Mouse (Mus musculus): ENCODE results near the gene Slc12a6. TPM values are rescaled to one million over a fixed set of nuclear protein-coding genes. Genes with fewer than 3 reads are reported as not detected.
A peak's percentile ranks its signal among the peaks of the same experiment; 100 is the strongest.

The Slc12a6 gene
- polyA plus RNA-seq, 1 experiment: 49.1 TPM

GRCm38 (mm10) chr2:112259241-112259962 lies 6.2 kb upstream of the Slc12a6 start, which contains the start of gene Nutm1:
TSS of gene Nutm1 (minus strand) at chr2:112259291.
- Histone ChIP-seq H3K4me3 (replicated peaks; ENCODE audit: extremely low read depth, low read depth, low read length) (no peak within 1 kb of the TSS), H3K4me1 (ENCODE audit: control insufficient read depth, insufficient read depth, low read length) (peaks cover 4% of the 10 kb centered on the region; the same call in 1 of the 2 replicates)
- no peak for DNase-seq
- WGBS: 59% methylated on average over 10 of the region's 10 CpGs
- TF ChIP-seq CTCF (IDR thresholded peaks at IDR 0.05; ENCODE audit: insufficient read depth, low read length): peak; percentile 53
- no peak for TF ChIP-seq POLR2A (IDR thresholded peaks at IDR 0.05; ENCODE audit: borderline replicate concordance, extremely low read depth, low read depth, low read length)

- H3K4me3 ChIP-seq (replicated peaks; ENCODE audit: extremely low read depth, low read depth, low read length): peak within 1 kb of the TSS; percentile 87
- WGBS: under 1% methylated on average over 36 of the region's 36 CpGs
- TF ChIP-seq POLR2A (IDR thresholded peaks at IDR 0.05; ENCODE audit: borderline replicate concordance, extremely low read depth, low read depth, low read length) (peak; percentile 98), CTCF (IDR thresholded peaks at IDR 0.05; ENCODE audit: insufficient read depth, low read length) (peak; percentile 70)
- peaks cover 4% of the 10 kb centered on the region; the same call in 1 of the 2 replicates for H3K4me1 ChIP-seq (ENCODE audit: control insufficient read depth, insufficient read depth, low read length)
- DNase-seq: peak; percentile 78
Observed at GRCm38 (mm10) chr2:112261748-112262653, 3.6 kb upstream of the Slc12a6 start, which contains the start of gene Nop10. TSS of gene Nop10 (plus strand) at chr2:112261926.

- Histone ChIP-seq H3K4me3 (replicated peaks; ENCODE audit: extremely low read depth, low read depth, low read length) (no peak overlapping the region), H3K4me1 (ENCODE audit: control insufficient read depth, insufficient read depth, low read length) (peaks cover 4% of the 10 kb centered on the region; the same call in 1 of the 2 replicates)
- WGBS: 28% methylated on average over 4 of the region's 4 CpGs
- TF ChIP-seq CTCF (IDR thresholded peaks at IDR 0.05; ENCODE audit: insufficient read depth, low read length): no peak
- no peak for TF ChIP-seq POLR2A (IDR thresholded peaks at IDR 0.05; ENCODE audit: borderline replicate concordance, extremely low read depth, low read depth, low read length)
- no peak for DNase-seq
Observed at GRCm38 (mm10) chr2:112262779-112263295, 2.8 kb upstream of the Slc12a6 start.

- TF ChIP-seq CTCF (IDR thresholded peaks at IDR 0.05; ENCODE audit: insufficient read depth, low read length) (no peak), POLR2A (IDR thresholded peaks at IDR 0.05; ENCODE audit: borderline replicate concordance, extremely low read depth, low read depth, low read length) (no peak)
- no peak overlapping the region for H3K4me3 ChIP-seq (replicated peaks; ENCODE audit: extremely low read depth, low read depth, low read length)
- 68% methylated on average over 4 of the region's 4 CpGs for WGBS
- no peak for DNase-seq
- H3K4me1 ChIP-seq (ENCODE audit: control insufficient read depth, insufficient read depth, low read length): peaks cover 4% of the 10 kb centered on the region; the same call in 1 of the 2 replicates
Observed at GRCm38 (mm10) chr2:112264364-112264763, 1.3 kb upstream of the Slc12a6 start.

- Histone ChIP-seq H3K4me3 (replicated peaks; ENCODE audit: extremely low read depth, low read depth, low read length) (peak within 1 kb of the TSS; percentile 87), H3K4me1 (ENCODE audit: control insufficient read depth, insufficient read depth, low read length) (peaks cover 6% of the 10 kb centered on the region; the same call in 1 of the 2 replicates)
- peak; percentile 43; the same call in 1 of the 2 replicates for TF ChIP-seq POLR2A (IDR thresholded peaks at IDR 0.05; ENCODE audit: borderline replicate concordance, extremely low read depth, low read depth, low read length)
- no peak for TF ChIP-seq CTCF (IDR thresholded peaks at IDR 0.05; ENCODE audit: insufficient read depth, low read length)
- under 1% methylated on average over 11 of the region's 11 CpGs for WGBS
- no peak for DNase-seq
Observed at GRCm38 (mm10) chr2:112266242-112266592, 592 bp downstream of the Slc12a6 start, which contains the start of gene Gm21985. TSS of gene Gm21985 (plus strand) at chr2:112266314.

- DNase-seq: peak; percentile 33
- WGBS: 8% methylated on average over 10 of the region's 10 CpGs
- Histone ChIP-seq H3K4me3 (replicated peaks; ENCODE audit: extremely low read depth, low read depth, low read length) (peak overlapping the region; percentile 46), H3K4me1 (ENCODE audit: control insufficient read depth, insufficient read depth, low read length) (peaks cover 6% of the 10 kb centered on the region; the same call in 1 of the 2 replicates)
- TF ChIP-seq POLR2A (IDR thresholded peaks at IDR 0.05; ENCODE audit: borderline replicate concordance, extremely low read depth, low read depth, low read length): no peak
- TF ChIP-seq CTCF (IDR thresholded peaks at IDR 0.05; ENCODE audit: insufficient read depth, low read length): no peak
Observed at GRCm38 (mm10) chr2:112266780-112267179, 1.2 kb downstream of the Slc12a6 start.

GRCm38 (mm10) chr2:112267547-112268269 lies 2.1 kb downstream of the Slc12a6 start:
- DNase-seq: no peak
- 33% methylated on average over 8 of the region's 8 CpGs for WGBS
- Histone ChIP-seq H3K4me3 (replicated peaks; ENCODE audit: extremely low read depth, low read depth, low read length) (peak overlapping the region; percentile 68), H3K4me1 (ENCODE audit: control insufficient read depth, insufficient read depth, low read length) (peaks cover 4% of the 10 kb centered on the region; the same call in 1 of the 2 replicates)
- TF ChIP-seq CTCF (IDR thresholded peaks at IDR 0.05; ENCODE audit: insufficient read depth, low read length): no peak
- TF ChIP-seq POLR2A (IDR thresholded peaks at IDR 0.05; ENCODE audit: borderline replicate concordance, extremely low read depth, low read depth, low read length): no peak

- DNase-seq: no peak
- WGBS: 80% methylated on average over 2 of the region's 2 CpGs
- Histone ChIP-seq H3K4me1 (ENCODE audit: control insufficient read depth, insufficient read depth, low read length) (peaks cover 3% of the 10 kb centered on the region; the same call in 1 of the 2 replicates), H3K4me3 (replicated peaks; ENCODE audit: extremely low read depth, low read depth, low read length) (no peak overlapping the region)
- no peak for TF ChIP-seq POLR2A (IDR thresholded peaks at IDR 0.05; ENCODE audit: borderline replicate concordance, extremely low read depth, low read depth, low read length)
- no peak for TF ChIP-seq CTCF (IDR thresholded peaks at IDR 0.05; ENCODE audit: insufficient read depth, low read length)
Observed at GRCm38 (mm10) chr2:112270011-112270410, 4.4 kb downstream of the Slc12a6 start.

Data from lung, adult 2 months (tissue).